Mouse (Mus musculus) embryo, embryonic 9.5 days (tissue): ENCODE results near the gene Sh3pxd2a.

Experiments used
- DNase-seq: peaks from one replicate; pipeline ENCODE4 v3.0.0-alpha.2; 2017; ENCODE audit errors: extremely low spot score

The Sh3pxd2a gene

GRCm38 (mm10) chr19:47439726-47440434, 24.3 kb downstream of the Sh3pxd2a start:
- no peak for DNase-seq

DNA sequence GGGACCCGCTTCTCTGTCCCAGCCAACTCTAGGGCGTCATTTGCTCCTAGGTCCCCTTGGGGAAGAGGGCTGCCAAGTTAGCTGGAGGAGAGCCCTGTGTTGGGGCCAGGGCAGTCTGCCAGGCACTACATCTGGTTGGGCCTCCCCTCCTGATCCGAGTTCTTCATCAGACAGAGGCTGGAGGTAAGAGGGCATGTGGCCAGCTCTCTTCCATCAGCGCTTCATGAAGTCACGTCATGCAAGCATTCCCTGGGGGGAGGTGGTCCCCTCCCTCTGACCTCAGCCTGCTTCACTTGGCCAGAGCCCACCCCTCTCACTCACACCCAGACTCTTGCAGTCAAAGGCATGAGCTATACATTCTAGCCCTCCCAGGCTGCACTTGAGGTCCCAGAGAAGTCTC, 25.8 kb downstream of the Sh3pxd2a start:
- DNase-seq = no peak

DNA sequence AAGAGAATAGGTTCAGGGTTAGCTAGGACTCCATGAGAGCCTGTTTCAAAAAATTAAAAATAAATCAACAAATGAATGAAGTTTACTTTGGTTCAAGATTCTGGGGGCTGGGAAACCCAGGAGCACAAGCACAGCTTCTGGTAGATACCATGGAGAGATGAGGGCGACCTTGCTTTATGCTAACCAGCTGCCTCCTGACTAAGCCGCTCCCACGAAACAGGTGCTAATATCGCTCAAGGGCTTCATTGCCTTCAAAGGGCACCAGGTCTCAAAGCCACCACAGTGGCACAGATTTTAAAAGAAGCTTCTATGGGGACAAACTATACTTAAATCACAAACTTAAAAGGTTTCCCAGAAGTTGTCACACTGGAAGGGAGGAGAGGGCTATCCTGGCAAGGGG, 27.2 kb downstream of the Sh3pxd2a start:
- DNase-seq = no peak

GRCm38 (mm10) chr19:47436236-47436635, 28.0 kb downstream of the Sh3pxd2a start:
- no peak for DNase-seq

DNA sequence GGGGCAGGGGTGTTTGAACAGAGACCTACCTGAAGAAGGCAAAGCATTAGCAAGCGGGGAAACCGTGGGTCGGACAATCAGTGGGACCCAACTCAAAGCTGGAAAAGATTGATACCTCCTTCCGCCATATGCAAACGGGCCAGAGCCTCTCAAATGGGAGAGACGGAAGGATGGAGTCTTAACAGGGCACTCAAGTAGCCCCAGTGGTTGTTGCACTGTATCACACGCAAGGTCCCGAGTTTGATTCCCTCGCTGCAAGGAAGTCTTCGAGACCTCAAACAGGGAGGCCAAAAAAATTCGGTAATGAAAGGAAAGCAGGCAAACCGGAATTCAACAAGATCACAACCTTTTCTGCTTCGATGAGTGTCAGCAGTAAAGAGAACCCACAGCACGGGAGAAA, 29.5 kb downstream of the Sh3pxd2a start:
- no peak for DNase-seq

- no peak for DNase-seq
Measured at GRCm38 (mm10) chr19:47432339-47432738, 31.9 kb downstream of the Sh3pxd2a start.

GRCm38 (mm10) chr19:47431189-47431931, 32.8 kb downstream of the Sh3pxd2a start:
- no peak for DNase-seq

- no peak for DNase-seq
Measured at GRCm38 (mm10) chr19:47430160-47430559, 34.0 kb downstream of the Sh3pxd2a start.

- no peak for DNase-seq
Measured at GRCm38 (mm10) chr19:47429245-47429644, 35.0 kb downstream of the Sh3pxd2a start.

DNA sequence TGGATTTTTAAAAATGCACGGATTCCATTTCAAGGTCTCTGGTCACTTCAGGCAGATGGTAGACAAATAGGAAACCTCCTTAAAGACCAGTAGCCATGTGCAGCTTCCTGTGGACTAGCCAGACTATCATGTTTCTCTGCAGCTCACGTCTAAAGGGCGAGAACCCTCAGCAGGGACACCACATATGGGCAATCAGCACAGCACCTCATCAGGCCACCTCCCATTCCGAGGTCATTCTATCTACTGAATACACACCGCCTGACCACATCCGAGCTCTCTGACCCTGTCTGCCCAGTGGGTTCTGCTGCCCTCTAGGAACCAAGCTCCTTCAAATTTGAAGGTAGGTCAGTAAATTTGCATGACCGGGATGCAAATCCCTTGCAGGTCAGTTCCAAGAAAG, 35.4 kb downstream of the Sh3pxd2a start:
- DNase-seq = no peak

DNA sequence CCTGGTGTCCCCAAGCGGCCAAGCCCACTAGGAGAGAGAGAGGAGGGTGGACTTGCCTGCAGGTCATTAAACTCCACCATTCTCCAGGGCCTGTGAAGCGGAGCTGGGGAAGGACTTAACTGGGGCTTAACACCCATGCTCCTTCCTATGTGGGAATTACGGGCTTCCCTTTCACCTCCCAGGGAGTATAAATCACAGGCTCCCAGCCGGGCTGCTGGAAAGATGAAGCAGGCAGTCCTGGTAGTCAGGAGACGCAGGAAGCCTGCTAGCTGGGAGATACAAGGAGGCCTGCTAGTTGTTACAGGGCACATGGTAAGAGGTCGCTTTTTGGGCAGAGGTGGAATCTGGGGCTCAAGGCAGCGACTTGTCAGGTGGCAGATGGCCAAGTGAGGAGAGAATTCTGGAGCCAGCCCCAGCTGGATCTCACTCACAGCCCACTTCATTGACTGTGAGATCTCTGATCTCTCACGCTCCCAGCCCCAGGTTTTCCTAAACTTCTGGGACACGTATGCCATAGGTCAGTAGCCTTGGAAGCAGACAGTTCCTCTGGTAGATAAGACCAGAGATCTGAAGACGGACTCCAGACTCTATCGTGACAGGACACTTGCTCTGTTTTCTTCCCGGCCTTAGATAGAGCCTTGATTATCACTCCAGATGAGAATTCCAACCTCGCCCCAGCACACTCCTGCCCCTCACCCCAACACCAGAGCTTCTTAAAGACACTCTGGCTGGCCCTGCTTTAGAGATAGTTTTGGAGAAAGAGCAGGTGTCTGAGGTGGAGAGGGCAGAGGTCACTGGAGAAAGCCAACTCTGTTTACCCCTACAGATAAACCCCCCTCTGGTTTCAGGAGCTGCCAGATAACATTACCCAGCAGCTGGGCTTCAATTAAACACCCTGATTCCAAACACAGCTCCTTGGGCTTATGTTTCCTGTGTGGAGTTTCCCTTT, 36.1 kb downstream of the Sh3pxd2a start:
- peak; percentile 45 for DNase-seq

DNA sequence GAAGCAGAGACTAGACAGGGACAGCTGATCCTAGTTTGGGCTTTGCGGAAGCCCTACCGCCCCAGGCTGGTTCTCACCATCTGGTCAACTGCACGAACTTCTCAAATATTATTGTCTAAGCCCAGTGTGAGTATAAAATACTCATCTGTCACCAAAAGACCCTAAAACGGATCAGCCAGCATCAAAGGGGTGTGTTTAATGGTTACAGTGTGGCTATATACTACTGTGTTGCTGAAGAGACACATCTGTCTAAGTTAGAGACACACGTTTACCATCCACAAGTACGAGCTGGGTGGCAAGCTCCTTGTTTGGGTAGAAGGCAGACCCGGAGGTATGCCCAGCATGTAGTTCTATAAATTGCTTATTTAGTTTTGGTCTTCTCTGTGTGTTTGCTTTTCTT, 40.6 kb downstream of the Sh3pxd2a start:
- DNase-seq = no peak

DNA sequence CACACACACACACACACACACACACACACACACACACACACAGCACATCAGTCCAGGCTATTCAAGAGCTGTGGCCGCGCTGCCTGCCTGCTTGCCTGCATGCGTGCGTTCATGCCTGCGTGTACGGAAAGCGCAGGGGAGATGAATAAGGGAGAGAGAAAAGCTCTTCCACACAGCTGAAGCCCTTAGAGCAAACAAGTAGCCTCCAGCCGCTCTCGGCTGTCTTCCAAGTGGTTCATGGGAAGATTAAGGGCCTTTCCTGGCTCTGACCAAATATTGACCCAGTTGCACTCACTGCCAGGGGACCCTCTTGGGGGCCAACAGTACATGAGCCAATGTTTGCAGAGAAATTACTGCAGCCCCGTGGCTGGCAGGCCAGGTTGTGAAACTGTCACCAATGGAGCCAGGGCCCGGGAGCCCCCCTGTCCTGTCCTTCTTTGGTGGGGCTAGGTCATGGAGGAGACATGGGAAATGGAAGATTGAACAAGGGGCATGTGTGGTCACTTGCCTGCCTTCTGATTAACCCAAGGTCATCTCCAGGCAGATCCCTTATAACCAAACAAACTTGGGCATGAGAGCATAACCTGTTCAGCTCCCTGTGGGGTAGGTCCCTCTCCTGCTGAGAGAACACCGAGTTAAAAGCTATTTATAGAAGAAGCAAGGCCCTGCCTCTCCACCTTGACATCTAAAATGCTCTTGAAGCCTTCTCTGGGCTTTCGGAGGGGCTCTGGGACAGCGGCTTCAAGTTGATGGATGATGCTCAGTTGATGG, 42.9 kb downstream of the Sh3pxd2a start:
- DNase-seq = no peak

GRCm38 (mm10) chr19:47420539-47420938, 43.7 kb downstream of the Sh3pxd2a start:
- DNase-seq = no peak

DNA sequence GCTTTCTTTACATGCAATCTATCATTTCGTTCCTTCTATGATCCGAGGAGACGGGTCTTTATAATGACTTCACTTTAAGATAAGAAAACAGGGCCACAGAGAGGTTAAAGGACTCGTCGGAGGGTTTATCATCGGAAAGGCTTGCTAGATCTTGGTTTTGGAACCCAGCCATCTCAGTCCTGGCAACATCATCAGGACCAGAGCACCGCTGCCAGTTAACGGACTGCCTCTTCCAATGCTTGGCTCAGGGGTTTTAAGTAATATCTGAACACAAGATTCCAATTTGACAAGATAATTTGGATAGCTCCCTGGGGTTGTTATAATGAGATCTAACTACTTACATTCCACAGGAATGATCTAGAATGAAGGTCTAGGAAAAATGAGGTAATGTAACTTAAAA, 45.0 kb downstream of the Sh3pxd2a start:
- no peak for DNase-seq

GRCm38 (mm10) chr19:47416161-47416560, 48.0 kb downstream of the Sh3pxd2a start:
- no peak for DNase-seq

GRCm38 (mm10) chr19:47414142-47414905, 49.9 kb downstream of the Sh3pxd2a start:
- DNase-seq = no peak

- no peak for DNase-seq
Measured at GRCm38 (mm10) chr19:47413458-47414005, 50.7 kb downstream of the Sh3pxd2a start.

DNA sequence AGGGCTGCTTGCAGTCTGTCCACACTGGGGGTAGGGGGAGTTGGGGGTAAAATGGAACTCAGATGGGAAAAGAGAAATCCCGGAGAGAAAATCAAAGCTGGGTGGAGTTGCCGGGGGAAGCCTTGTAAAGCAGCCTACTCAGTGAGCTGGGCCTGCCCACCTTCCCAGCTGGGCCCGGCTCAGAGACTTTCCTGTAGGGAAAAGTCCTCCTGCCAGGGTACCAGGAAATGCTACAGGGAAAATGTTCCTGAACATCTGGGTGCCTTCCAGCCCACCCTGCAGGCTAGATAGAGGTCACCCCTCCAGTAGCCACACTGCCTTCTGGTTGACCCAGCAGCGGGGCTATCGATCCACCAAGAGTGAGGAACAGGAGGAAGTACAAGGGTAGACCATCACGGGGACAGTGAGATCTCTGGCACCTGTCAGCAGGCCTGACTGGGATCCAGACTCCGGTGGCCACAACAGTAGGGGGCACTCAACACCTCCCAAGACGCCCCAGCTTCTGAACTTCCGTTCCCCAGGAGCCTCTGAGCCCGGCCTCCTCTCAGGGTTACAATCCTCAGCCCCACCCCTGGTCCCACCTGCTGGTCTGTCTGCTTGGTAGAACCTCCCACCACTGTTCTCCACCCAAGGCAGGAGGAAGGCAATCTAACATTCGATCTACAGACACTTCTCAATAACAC, 51.5 kb downstream of the Sh3pxd2a start:
- DNase-seq = no peak

GRCm38 (mm10) chr19:47410301-47410700, 53.9 kb downstream of the Sh3pxd2a start:
- DNase-seq = no peak
